Mouse (Mus musculus): ENCODE measurements around the gene Cela3a.
"Not testable (repeated sequence)": the region's sequence is repeated elsewhere in the genome, so short reads cannot be mapped to it uniquely, and the experiment has no call there.

Gene Cela3a

DNA sequence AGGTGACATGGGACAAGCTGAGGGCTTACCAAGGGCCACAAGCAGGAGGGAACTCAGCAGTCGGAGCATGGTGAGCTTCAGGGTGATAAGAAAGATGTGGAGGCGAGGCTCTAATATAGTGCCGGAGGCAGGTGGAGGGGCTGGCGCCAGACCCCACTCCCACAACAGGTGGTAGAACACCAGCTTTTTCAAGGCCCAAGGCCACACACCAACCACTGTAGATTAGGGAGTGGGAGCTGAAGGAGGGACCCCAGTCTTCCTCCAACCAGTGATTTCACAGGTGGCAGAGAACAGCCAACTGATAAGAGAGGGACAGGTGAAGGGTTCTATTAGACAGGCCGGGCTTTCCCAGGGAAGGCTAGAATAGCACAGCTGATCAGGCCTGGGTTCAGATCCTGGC lies at the start of gene Cela3a:
TSS of gene Cela3a (minus strand) at position 101 of the 400 bp plus-strand sequence.
- DNase-seq (ENCODE audit: low read depth, low spot score): no peak

DNA sequence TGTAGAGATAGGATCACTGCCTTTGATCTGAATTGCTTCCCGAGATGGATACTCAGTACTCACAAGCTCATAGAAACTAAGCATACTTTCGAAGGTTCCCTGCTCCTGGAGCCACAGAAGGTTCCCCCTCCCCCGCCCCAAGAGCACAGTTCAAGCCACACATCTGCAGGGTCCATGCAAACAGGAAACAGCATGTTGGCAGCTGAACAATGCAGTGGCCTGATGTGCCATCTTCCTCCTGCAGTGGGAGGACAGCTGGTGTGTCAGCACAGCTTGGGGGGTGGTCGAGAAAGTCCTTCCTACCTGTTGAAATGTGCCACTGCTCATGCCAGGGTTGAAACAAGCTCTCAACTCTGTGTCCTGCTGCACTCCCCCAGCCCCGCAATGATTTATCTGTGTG lies 49.3 kb upstream of the Cela3a start:
- no peak for DNase-seq (ENCODE audit: low read depth, low spot score)

DNA sequence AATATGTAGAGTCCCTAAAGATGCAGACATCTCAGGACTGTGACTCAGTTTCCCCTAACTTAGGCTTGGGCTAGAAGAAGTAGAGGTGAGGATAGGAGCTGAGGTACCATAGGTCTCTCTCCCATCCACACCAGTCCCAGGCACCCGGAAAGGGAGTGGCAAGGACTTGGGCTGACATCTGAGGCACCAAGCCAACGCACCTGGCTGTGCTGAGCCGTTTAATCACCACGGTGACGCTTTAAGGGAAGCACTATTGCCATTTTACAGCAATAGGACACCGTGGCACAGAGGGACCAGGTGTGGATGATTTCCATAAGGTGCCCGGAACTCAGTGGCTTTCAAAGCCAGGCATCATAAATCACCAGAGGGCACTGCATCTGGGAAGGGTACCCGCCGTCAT lies 48.7 kb upstream of the Cela3a start:
- DNase-seq (ENCODE audit: low read depth, low spot score): no peak

DNA sequence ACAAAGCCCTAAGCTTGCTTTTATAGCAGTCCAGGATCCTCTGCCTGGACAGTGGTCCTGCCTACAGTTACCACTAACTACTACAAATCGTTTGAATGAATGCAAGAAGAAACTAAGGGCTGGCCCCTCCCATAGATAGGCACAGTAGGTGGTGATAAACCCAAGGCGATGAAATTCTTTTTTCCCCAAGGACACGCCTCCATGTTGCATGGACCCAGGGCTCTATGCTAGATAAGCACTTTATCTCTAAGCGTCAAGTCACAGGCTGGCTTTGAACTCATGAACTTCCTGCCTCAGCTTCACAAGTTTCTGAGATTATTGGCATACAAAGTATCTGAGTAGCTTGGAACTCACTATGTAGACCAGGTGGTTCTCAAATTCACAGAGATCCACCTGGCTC lies 47.7 kb upstream of the Cela3a start:
- DNase-seq (ENCODE audit: low read depth, low spot score): no peak

DNA sequence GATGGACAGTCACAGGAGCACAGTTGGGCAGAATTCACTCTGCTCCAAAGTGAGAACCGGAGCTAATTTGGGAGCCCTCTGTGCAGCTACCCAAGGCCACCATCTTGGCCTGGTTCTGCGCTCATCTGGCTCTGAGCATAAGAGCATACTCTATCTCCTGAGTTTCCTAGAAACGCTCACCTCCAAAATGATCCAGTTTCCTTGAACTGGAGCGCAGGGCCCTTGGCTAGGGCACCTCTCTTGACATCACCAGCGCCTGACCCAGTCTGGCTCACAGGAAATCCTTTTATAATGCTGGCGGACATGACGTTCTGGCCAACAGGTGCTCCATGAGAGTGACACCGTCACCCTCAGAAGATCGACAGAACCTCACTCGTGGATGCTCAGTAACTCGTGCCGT lies 47.0 kb upstream of the Cela3a start:
- DNase-seq (ENCODE audit: low read depth, low spot score): no peak

DNA sequence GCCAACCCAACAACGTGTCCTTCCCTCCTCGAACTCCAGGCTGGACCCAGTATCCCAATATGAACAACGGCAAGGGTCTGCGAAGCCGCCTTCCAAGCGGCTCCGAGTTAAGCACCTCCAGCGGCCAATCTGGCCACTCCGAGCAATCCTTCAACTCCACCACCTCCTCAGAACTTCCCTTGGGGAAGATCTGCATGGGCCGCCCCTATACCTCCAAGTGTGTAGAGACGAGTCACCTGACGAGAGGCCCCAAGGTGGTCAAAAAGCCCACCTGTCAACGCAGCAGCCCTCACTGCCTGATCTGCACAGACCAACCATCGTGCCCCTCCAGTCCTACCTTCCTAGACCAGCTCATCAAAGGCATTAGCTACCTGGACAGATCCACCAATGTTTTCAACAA lies 45.0 kb upstream of the Cela3a start:
- no peak for DNase-seq (ENCODE audit: low read depth, low spot score)

DNA sequence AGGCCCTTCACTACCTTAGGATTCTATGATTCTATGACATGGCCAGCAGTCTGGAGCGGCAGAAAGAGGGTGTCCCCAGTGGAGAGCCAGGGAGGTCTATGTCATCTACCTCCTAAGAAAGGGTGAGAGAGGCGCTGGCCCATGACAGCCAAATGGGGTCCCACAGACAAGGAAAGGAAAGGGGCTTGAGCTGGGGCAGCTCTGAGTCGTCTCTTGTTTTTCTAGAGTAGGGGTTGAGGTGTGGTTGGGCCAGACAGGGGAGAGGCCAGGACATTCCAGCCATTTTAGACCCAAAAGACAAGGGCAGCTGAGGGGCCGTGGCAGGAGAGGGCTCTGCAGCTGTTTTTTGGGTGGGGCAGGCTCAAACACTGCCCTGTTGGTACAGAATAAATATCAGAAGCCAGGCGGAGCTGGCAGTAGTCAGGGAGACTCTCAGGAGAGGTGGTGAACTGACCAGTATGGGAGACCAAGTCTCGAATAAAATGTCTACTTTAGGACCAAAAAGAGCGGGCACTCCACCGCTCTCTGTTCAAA lies 43.7 kb upstream of the Cela3a start, which contains the start of gene 1700013G24Rik:
TSS of gene 1700013G24Rik (plus strand) at position 51 of the 534 bp plus-strand sequence.
- no peak for DNase-seq (ENCODE audit: low read depth, low spot score)

DNA sequence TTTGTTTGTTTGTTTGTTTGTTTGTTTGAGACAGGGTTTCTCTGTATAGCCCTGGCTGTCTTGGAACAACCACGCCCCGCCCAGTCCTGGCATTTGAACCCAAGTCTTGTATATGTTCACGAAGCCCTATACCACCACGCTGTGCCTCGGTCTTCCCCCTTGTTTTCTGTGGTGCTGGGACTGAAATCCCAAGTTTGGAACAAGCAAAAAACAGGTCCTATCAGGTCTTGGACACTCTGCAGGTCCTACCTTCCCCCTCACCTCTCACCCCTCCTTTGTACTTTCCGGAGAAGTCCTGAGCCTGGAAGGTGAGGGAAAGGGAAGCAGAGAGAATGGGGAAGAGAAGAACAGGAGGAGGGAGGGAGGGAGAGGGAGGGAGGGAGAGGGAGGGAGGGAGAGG lies 42.6 kb upstream of the Cela3a start:
- DNase-seq (ENCODE audit: low read depth, low spot score): no peak

DNA sequence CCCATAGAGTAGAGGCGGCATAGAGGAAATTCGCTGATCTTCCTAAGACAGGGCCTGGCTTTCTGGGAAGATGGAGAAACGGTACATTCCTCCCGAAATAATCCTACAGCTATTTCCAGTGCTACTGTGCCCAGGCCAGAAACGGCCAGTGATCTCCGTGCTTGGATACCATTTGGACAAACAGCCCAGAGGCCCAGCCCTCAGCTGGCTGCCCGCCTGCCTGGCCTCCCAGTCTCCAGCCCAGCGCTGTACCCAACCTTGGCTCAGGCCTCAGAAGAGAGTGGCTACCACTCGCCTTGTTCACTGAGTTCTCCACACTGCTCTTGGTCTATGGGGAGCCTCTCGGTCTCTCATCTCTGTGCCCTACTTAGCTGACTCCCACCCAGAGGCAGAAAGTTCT lies 40.1 kb upstream of the Cela3a start:
- DNase-seq (ENCODE audit: low read depth, low spot score): no peak

DNA sequence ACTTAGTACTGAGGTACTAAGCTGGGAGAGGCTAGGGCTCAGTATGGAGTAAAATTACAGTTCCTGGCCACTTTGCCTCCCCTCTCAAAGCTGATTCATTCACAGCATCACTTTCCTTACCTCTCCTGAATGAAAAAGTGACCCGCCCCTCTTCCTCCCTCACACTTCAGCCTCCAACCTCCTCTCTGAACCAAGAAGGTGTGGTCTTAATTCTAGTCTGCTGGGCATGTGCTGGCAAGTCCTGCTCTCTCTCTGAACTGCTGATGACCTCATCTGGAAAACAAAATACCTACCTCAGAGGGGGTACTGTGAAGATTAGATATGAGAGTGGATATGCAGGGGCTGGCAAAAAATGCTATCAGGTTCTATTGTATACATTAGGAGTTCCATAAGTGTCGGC lies 39.5 kb upstream of the Cela3a start:
- no peak for DNase-seq (ENCODE audit: low read depth, low spot score)

DNA sequence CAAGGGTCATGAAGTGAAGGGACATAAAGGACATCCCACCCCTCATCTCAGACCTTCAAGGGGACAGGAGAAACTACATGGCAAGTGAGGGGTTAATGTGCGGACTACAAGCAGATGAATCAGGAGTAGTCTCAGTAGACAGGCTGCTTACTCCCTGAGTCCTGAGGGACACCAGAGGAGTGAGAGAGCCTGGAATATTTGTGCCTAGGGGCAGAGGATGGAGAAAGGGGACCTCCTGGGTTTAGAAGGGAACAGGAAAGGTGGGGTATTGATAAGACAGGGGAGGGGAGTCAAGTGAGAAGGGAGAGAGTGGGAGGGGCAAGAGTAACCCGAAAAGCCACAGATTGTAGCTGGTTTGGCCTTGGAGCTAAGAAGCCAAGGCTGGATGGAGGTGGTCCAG lies 39.0 kb upstream of the Cela3a start:
- DNase-seq (ENCODE audit: low read depth, low spot score): no peak

DNA sequence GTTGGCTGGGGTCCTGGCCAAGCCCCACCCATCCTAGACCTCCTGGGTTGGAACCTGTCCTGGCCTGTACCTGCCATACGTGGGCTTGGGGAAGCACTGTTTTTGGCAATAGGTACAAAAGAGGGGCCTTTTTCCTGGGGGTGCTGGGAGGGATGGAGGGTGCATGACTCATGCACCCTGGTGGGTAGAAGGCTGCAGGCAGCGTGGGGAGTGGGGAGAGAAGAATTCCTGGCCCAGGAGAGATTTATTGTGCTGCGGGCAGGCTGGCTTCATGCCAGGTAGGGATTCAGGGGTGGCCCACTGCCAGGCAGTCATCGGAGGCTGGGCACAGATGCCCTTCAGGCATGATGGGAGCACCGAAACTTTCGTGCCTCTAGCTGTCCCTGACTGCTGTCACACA lies 38.6 kb upstream of the Cela3a start:
- DNase-seq (ENCODE audit: low read depth, low spot score): no peak

DNA sequence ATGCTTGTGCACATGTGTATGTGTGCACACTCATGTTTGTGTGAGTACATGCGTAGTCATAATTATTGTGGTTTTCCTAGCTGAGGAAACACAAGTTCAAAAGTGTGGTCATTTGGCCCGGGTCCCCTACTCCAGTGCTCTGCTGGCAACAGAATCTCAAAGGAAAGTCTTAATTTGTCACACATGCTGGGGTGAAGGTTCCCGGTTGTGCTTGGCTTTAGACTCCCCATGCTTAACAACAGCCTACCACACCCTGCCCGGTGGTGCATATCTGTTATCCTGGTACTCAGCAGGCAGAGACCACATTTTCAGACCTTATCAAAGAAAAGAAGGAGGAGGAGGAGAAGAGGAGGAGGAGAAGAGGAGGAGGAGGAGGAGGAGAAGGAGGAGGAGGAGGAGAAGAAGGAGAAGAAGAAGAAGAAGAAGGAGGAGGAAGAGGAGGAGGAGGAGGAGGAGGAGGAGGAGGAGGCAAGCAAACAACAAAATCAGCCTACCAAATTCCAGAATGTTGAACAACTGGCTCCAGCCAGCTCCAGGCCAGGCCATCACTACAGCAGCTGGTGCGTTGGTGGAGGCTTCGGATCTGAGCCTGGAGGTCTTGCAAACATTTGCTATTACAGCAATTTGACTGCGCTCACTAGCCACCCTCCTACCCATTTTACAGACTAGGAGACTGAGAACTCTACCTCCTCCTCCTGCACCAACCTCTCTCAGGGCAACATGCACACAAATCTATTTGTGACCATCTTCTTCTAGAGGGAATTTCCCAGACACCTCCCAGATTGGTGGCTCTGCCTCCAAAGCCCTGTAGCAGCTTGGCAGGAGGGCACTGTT lies 38.0 kb upstream of the Cela3a start:
- DNase-seq (ENCODE audit: low read depth, low spot score): no peak

DNA sequence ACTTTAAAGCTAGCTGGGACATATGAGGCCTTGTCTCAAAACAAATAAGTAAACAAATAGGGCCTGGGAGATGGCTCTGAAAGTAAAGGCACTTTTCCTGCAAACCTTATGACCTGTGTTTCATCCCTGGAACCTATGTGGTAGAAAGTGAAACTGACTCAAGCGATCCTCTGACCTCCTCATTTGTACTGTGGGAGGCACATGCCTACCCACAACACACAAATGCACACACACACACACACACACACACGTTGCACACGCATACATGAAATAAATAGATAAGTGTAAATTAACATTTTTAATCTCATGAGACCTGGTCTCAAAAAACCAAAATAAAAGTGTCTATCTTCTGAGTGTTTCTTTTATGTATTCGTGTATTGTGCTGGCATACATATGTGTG lies 36.3 kb upstream of the Cela3a start:
- no peak for DNase-seq (ENCODE audit: low read depth, low spot score)

DNA sequence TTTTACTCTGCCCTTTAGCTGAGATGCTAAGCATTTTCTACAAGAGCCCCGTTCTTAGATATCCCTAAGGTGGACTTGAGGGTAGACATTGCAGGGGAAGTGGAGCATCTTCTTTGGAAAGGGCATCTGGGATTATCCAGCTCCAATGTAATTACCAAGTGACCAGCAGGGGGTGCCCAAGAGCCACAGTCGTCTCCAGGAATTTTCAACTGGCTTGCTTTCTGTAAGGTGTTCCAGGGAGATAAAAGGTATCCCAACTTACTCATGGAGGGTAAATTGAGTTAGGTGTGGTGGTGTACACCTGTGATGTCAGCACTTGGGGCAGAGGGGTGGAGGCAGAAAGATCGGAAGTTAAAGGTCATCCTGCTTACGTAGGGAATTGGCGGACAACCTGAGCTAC lies 34.0 kb upstream of the Cela3a start:
- peak; percentile 40 for DNase-seq (ENCODE audit: low read depth, low spot score)

DNA sequence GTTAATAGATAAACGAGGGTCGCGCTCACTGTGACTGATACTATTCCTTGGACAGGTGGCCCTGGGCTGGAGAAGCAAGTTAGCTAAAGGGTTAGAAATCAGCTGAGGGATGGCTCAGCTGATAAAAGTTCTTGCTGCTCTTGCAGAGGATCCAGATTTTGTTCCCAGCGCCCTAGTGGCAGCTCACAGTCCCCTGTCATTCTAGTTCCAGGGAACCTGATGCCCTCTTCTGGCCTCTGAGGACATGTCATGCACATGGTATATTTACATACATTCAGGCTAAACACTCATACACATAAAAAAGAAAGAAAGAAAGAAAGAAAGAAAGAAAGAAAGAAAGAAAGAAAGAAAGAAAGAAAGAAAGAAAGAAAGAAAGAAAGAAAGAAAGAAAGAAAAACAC lies 31.7 kb upstream of the Cela3a start:
- no peak for DNase-seq (ENCODE audit: low read depth, low spot score)

DNA sequence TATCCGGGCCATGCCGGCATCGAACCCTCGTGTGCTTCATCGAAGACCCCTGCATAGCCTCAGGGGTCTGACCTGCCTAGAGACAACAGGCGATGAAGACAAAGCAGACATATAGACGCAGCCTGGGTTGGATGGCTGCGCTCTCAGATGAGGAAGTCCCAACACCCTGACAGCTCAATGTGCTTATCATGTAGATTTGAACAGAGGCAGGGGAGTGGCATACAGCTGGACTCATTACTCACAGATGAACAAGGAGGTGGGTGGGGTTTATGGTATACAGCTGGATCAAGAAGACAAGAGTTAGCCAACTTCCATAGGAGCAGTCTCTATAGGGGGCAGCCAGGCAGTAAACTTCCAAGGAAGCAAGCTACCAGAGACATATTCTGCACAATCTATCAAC lies 29.3 kb upstream of the Cela3a start:
- no peak for DNase-seq (ENCODE audit: low read depth, low spot score)

DNA sequence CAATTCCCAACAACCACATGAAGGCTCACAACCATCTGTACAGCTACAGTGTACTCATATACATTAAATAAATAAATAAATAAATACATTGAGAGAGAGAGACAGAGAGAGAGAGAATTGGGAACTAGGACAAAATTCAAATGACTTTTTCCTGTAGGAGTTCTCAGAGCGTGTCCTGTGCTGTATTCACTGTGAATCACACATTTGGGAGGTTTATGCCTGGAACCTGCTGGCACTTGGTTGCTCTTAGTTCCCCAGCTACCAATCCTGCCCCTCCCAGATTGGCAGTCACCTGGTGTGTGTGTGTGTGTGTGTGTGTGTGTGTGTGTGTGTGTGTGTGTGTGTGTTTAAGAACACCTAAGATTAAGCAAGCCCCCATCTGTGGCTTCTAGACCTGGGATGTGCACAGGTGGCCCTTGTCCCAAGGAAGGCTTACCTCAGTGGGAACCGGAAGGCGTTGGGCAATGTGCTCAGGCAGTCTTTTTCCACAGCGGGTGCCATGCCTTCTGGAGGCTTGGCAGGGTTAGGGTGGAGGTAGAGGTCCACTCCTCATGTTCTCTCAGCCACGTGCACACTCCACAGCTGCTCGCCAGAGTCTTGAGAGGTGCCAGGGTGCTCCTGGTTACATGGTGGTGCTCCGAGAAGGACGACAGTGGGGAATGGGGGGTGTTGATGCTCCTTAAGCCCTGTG lies 27.5 kb upstream of the Cela3a start:
- no peak for DNase-seq (ENCODE audit: low read depth, low spot score)

DNA sequence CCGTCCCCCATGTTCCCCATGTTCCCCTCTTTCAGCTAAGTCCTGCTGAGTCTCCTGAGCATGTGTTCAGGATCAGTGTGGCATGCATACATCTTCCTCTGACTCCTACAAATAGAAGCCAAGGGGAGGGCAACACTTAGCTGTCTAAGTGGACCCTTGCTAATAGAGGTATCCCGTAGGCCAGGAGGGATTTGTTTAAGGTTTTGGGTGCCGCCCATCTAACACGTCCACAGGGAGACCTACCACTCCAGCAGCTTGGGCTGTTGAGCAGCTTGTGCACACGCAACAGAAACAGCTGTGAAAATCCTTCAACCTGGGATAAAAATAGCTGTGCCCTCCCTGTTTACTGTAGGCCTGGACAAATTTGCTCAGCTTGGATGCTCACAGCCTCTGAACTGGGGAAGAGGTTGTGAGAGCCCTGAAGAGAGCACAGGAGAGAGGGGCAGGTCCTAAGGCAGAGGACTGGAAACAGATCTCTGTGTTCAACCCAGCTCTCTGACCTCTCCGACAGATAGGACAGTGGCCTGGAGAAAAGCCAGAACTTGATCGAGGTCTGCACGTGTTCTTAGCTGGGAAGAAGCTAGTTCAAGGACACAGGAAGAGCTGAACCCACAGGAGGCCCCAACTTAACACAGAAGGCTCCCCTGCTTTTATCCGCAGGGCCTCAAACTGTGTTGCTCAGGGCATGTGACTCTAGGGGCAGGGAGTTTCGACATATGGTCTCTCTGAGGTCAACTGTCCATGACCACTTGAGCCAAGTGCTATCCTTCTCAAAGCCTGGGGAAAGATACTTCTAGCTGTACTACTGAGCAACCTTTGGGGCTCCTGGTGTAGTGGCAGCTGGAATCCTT lies 23.3 kb upstream of the Cela3a start:
- DNase-seq (ENCODE audit: low read depth, low spot score): not testable (repeated sequence)

DNA sequence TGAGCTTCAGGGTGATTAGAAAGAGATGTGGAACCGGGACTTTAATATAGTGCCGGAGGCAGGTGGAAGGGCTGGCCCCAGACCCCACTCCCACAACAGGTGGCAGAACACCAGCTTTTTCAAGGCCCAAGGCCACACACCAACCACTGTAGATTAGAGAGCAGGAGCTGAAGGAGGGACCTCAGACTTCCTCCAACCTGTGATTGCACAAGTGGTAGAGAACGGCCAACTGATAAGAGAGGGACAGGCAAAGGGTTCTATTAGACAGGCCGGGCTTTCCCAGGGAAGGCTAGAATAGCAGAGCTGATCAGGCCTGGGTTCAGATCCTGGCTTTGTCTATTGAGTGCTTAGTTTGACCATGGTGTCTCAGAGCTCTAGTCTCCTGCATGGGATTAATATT lies 20.9 kb upstream of the Cela3a start, which contains the start of gene Cela3b:
TSS of gene Cela3b (minus strand) at position 39 of the 400 bp plus-strand sequence.
- DNase-seq (ENCODE audit: low read depth, low spot score): no peak

DNA sequence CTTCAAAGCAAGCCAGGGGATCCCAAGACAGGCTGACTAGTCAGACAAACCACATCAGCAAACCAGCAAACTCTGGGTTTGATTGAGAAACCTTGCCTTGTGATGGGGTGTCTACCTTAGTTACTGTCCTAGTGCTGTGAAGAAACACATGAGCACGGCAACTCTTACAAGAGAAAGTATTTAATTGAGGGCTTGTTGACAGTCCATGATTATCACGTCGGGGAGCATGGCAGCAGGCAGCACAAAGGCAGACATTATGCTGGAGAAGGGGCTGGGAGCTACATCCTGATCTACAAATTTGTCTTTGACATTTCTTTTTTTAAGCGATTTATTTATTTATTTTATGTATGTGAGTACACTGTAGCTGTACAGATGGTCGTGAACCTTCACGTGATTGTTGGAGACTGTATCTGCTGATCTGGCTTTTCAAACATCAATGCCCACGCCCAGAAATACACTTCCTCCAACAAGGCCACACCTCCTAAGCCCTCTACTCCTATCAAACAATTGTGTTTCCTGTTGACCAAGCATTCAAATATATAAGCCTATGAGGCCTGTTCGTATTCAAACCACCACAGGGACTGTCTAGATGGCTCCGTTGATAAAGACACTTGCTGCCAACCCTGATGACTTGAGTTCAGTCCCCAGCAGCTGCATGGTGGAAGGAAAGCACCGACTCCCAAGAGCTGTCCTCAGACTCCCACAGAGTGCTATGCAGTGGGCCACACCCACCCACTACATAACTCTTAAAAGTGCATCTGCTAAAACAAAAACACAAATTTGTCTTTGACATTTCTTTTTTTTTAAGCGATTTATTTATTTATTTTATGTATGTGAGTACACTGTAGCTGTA lies 8.3 kb upstream of the Cela3a start:
- DNase-seq (ENCODE audit: low read depth, low spot score): no peak

Data from WW6 (cell line).